Mouse (Mus musculus) heart, postnatal 4 days (tissue): ENCODE results near the gene Ubn1. TPM values are rescaled to one million over a fixed set of nuclear protein-coding genes. Genes with fewer than 3 reads are reported as not detected.

ENCODE experiments used
- DNase-seq: peaks from one replicate; pipeline ENCODE4 v3.0.0; 2021
- total RNA-seq, 2 experiments: library from RNA; stranded (reverse); gene quantifications; 2 replicates each; pipeline ENCODE4 v1.2.3; 2021

Ubn1 gene
- total RNA-seq, result 10 to 100 TPM; 34.8 to 37.5 TPM

DNA sequence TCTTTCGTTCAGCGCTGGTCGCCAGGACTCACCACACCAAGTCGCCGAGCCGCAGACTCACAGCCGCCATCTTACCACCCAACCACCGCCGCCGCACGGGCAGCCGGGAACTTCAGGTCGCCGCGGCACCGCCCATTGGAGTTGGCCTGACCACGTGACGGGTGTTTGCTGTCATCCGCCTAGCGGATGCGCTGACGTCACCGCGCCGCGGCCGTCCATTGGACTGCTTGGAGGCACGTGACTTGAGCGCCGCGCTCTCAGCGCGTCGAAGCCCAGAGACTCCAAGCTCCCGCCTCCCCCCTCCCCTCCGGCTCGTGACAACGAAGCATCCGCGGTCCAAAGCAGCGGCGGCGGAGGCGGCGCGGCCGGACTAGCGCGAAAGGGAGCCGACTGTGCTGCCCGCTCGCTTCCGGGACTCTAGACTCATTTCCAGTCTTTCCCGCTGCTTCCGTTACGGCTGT lies at the start of gene Ubn1, which contains the start of gene Glyr1:
Ubn1 (plus strand) TSS at position 284 of the 461 bp plus-strand sequence.
Glyr1 (minus strand) TSS at position 90 of the 461 bp plus-strand sequence.
- DNase-seq, result peak; percentile 99

DNA sequence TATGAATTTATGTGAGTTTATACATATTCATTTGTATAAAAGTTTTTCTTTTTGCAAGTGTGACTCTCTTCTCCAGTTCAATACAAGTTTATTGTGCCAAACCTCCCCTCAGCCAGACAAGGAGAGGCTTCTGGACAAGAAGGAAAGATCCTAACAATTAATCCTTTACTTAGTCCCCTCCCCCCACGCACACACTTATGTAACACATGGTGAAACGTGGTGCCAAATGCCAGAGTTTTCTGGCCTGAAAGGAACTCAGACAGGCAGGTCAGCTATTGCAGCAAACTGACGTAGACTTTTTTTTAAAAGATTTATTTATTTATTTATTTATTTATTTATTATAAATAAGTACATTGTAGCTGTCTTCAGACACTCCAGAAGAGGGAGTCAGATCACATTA lies 49.2 kb upstream of the Ubn1 start:
- no peak for DNase-seq

DNA sequence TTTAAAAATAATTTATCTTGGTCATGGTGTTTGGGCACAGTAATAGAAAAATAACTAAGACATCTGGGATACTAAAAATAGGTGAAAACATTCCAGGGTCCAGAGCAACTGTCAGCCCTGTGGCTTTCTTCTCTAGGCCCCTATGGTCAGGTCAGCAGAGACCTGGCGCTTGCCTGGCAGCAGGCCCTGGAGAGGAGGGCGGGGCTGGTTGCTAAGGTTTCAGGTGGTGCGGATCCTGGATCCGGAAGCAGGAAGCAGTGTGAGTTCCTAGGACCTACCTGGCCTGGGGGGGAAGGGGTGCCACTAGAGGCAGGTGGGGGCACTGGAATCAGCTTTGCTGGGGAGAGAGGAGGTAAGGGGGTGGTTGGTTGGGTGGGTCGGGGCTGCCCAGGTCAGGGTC lies 42.8 kb upstream of the Ubn1 start, which contains the start of gene Smim22:
Smim22 (plus strand) TSS at position 222 of the 400 bp plus-strand sequence.
- no peak for DNase-seq

- DNase-seq, result no peak
Observed at GRCm38 (mm10) chr16:5007492-5007891, 42.4 kb upstream of the Ubn1 start.

DNA sequence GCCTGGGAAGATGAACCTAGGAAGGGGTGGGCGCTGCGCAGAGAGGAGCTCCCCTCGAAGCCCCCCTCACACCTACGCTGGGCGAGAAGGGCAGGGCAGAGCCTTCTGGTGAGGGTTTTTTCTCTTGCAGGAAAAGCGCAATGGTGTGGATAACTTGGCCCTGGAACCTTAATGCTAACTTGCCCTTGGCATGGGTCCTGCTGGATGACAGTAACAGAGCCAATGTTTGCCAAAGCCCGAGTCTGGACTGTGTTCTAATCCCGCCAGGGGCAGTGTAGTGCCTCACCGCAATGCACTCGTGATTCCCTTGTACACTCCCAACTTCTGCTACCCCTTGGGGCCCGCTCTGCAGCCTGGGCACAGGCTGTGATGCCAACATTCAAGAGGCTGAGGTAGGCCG lies 41.8 kb upstream of the Ubn1 start:
- DNase-seq, result no peak

DNA sequence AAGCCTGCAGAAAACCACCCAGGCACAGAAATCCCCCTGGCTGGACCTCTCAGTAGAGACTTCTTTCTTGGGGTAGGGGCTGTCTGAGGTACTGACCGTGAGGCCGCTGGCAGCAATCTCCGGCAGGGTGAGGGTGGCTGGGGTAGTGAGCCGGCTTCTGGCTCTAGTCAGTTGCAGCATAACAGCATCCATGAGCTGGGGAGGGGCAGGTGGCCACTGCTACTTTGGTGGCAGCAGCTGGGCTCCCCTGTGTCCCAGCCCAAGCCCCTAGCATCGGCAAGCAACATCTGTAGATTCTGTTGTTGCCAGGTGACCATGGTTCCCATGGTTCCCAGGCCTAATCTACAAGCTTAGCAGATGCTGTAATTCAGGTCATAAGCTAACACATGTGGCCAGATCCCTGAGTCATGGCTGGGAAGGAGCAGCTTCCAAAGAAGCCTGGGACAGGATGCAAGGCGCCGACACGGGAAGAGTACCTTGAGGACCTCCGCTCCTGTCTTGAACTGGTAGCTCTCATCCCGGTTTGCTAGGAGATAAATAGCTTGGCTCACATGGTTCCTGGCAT lies 39.4 kb upstream of the Ubn1 start:
- no peak for DNase-seq

GRCm38 (mm10) chr16:5011285-5011684 lies 38.6 kb upstream of the Ubn1 start:
- DNase-seq, result no peak

- no peak for DNase-seq
Observed at GRCm38 (mm10) chr16:5012036-5013005, 37.5 kb upstream of the Ubn1 start.

DNA sequence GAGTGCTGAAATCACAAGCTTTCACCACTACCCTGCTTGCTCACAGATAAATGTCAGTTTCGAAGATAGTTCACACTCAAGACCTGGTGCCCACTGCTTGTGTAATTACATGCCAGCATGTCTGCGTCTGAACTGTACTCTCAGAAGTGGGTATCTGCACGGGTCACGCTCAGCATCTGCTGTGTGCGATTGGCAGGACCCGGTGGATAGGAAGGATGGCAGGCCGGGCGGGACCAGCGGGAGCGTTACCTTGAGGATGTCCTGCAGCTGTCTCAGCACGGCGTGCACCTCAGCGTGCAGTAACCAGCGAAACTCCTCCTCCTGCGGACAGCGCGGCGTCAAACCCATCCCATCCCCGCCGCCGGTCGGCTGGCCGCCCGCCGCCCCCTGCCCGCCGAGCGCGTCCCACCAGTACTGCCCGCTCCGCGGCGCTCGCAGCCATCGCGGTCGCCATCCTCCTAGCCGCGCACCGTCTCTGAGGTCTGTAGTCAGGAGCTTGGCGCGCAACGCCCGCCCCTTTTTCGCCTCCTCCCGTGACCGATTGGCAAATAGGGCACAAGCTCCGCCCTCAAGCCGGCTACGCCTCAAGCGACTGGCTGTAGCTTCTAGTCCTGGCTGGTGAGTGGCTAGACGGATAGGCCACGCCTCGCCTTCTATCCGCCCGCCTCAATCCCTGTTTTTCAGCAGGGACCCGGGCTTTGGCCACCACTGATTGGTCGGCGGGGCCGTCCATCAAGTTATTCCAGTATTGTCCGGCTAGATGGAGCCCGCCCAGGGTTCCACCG lies 36.6 kb upstream of the Ubn1 start, which contains the start of gene Rogdi:
Rogdi (minus strand) TSS at position 500 of the 785 bp plus-strand sequence.
- peak; percentile 98 for DNase-seq

GRCm38 (mm10) chr16:5014578-5014977 lies 35.3 kb upstream of the Ubn1 start:
- DNase-seq, result no peak

GRCm38 (mm10) chr16:5024021-5024420 lies 25.8 kb upstream of the Ubn1 start:
- no peak for DNase-seq

- DNase-seq, result no peak
Observed at GRCm38 (mm10) chr16:5029847-5030246, 20.0 kb upstream of the Ubn1 start.

DNA sequence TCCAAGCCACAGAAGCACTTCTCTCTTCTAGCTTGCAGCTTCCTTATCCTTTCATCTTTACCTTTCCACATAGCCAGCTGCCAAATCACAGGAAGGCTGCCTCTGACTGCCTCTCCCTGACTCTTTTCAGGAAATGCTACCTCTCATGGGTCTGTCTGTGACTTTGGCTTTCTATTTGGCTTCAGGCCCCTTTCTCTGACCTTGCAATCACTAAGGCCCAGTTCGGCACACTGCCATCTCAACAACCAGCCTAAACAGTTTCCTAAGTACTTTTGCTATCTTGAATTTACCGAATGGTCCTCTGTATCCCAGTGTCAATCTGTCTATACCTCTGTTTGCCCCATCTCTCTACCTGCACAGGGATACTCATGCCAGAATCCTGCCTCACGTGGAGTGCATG lies 14.3 kb upstream of the Ubn1 start:
- no peak for DNase-seq

- peak; percentile 22 for DNase-seq
Observed at GRCm38 (mm10) chr16:5036649-5037234, 13.1 kb upstream of the Ubn1 start.

DNA sequence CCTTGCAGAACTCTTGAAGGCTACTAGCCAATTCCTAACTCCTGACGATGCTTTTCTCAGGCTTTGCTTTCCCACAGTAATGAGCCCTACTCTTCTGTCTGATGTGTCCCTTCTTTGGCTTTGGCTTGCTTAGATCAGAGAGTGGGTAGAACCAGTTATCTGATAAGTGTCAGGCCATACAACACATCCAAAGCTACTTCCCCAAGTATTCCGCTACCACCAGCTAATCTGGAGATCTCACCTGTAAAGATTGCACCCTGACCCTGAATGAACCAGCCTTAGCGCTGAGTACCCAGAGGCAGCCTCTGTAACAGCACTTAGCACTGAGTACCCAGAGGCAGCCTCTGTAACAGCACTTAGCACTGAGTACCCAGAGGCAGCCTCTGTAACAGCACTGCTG lies 4.5 kb upstream of the Ubn1 start:
- no peak for DNase-seq

DNA sequence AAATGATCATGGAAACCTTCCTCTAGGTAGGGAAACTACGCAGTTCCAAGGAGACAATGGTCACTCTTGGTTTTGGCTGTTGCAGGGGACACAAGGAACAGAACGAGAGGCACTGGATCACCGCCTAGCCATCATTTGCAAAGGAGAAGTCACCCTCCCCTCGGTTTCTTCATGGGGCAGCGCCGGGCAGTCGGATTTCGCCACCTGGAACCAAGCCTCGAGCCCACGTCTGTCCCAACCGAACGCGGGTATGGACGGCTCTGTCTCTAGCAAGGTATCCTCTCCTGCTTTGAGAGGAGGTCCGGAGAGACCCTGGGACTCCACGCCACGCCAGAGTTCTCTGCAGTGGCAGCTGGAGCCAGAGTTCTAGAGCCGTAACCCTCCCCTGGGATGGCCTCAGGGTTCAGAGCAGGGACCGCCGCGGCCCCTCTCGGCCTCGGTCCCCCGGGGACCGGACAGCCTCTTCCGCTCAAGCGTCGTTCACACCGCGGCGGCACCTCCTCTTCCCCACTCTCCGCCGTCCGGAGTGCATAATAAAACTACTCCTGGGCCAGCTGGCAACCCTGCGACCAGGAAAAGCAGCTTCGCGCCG lies 579 bp upstream of the Ubn1 start:
- DNase-seq, result no peak

DNA sequence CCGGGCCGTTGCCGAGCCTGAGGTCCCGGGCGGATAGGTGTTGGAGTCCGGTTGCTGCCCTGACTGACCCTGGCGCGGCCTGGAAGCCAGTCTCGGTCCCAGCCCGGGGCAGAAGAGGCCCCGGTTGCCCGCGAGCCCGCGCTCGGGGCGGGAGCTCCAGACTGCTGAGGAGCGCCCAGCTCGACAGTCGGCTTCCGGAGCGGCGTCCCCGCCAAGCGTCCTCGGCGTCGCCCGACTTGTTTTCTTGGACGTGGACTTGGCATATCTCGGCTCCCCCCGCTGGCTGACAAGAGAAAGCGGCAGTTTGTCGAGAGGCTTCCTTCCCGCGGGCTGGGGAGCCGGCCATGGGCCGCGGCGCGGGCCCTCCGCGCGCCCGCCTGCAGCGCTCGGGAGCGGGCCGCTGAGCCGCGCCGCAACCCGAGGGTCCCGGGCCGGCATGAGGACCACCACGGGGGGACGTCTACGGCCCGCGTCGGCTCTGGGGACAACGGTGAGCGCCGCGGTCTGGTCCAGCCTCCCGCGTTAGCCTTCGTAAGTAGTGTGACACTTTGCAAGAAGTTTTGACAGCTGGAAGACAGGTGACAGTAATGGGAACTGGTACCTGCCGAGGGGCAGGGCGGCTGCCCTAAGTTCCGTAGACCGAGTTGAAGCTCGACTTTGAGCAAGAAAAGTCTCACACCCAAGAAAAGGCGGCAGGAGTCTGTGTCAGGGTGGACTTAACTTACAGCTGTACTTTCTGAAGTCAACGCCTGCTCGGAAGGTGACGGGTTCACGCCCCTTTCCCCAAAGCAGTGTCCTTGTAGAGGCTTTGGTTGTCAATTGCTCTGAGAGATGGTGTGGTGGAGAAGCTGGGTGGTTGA lies 624 bp downstream of the Ubn1 start:
- DNase-seq, result peak; percentile 82

- peak; percentile 17 for DNase-seq
Observed at GRCm38 (mm10) chr16:5058114-5058513, 8.3 kb downstream of the Ubn1 start.

DNA sequence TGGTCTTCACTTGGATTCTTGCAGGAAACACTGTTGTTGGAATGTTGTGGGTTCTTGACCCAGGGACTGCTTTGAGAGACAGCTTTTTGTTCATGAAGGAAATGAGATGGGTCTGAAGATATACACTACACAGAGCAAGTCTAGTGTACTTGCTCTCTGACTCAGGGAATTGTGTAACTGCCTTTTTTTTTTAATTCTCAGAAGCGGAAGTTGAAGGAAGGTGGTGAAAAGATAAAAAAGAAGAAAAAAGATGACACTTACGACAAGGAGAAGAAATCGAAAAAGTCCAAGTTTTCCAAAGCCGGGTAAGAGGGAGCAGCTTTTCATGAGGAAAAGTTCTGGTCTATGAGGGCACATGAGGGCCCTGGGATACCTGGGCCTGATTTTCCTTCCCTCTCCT lies 13.6 kb downstream of the Ubn1 start:
- no peak for DNase-seq

DNA sequence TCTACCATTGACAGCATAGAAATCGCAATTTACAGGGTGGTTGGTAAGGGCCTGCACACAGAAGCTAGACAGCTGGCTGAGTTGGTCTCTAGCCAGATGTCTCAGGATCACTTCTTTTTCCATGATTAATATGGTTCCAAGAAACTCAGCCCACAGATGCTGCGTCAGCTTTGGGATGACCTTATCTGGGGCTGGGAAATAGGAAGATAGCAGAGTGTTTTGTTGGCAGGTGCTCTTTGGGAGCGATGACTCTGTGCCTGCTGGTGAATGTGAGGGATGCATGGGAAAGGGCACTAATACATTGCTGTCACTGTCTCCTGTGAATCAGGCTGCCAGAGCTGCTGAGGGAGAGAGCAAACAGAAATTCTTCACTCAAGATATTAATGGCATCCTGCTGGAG lies 20.5 kb downstream of the Ubn1 start:
- no peak for DNase-seq

DNA sequence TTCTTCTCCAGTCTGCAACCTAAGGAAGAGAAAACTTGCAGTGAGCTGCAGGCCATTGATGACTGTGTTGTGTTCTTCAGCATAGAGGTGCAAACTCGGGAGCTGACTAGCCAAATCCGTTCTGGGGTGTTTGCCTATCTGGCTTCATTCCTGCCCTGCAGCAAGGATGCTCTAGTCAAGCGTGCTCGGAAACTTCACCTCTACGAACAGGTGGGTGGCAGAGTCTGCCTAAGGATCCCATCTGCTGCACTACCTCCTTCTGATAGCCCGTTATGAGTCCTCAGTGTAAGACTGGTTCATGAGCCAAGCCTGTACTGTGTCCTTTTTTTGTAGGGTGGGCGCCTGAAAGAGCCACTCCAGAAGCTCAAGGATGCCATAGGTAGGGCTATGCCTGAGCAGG lies 22.1 kb downstream of the Ubn1 start:
- DNase-seq, result no peak
